Mouse (Mus musculus) small intestine, adult 2 months (tissue): ENCODE measurements at regions not wholly inside any gene's neighbourhood (a gene's known extent, or its start where the extent isn't known, plus 50 kb on each side); places are given as distances from the start of the nearest gene placed in this dataset.

Experiments used
- CTCF ChIP-seq: fragments of 200-500 bp; IDR thresholded peaks from 2 replicates; pipeline ENCODE4 v1.5.1; 2012; ENCODE audit warnings: low read depth, mild to moderate bottlenecking, control low read depth, inconsistent platforms, low read length, moderate library complexity, mixed read lengths; ENCODE audit not compliant: insufficient replicate concordance, insufficient read length; ENCODE audit errors: extremely low read depth
- POLR2A ChIP-seq: fragments of 200-500 bp; IDR thresholded peaks from 2 replicates; pipeline ENCODE4 v1.6.1; 2012; ENCODE audit warnings: low read depth, mild to moderate bottlenecking, control low read depth, inconsistent platforms, low read length, moderate library complexity

GRCm38 (mm10) chr1:157048201-157048923 lies 60.1 kb downstream of the Tex35 start:
- TF ChIP-seq POLR2A = no peak
- no peak for TF ChIP-seq CTCF
